Mouse (Mus musculus) hindbrain, embryonic 13.5 days (tissue): ENCODE data around the gene Muc3a. TPM values are rescaled to one million over a fixed set of nuclear protein-coding genes. Genes with fewer than 3 reads are reported as not detected.

Experiments
- ATAC-seq: fragments of 200-750 bp; cut with Nextera tagmentation; 2 replicates; pipeline ENCODE4 v1.8.0; 2017; ENCODE audit warnings: moderate TSS enrichment; ENCODE audit not compliant: low FRiP score
- H3K27ac ChIP-seq: fragments of 300-500 bp; sonication (generic); 2 replicates; pipeline ENCODE4 v1.5.1; 2015; ENCODE audit warnings: inconsistent platforms, mild to moderate bottlenecking, moderate library complexity
- H3K27me3 ChIP-seq: fragments of 300-500 bp; sonication (generic); 2 replicates; pipeline ENCODE4 v1.6.1; 2015; ENCODE audit warnings: mild to moderate bottlenecking, inconsistent platforms
- H3K36me3 ChIP-seq: fragments of 300-500 bp; sonication (generic); 2 replicates; pipeline ENCODE4 v1.6.1; 2015; ENCODE audit warnings: mild to moderate bottlenecking, inconsistent platforms
- H3K4me1 ChIP-seq: fragments of 300-500 bp; sonication (generic); replicated peaks from 2 replicates; pipeline ENCODE4 v1.6.1; 2015; ENCODE audit warnings: inconsistent platforms
- H3K4me2 ChIP-seq: fragments of 300-500 bp; sonication (generic); 2 replicates; pipeline ENCODE4 v1.6.1; 2015; ENCODE audit warnings: inconsistent platforms, mild to moderate bottlenecking, moderate library complexity
- H3K4me3 ChIP-seq: fragments of 300-500 bp; sonication (generic); 2 replicates; pipeline ENCODE4 v1.5.1; 2015; ENCODE audit warnings: mild to moderate bottlenecking, inconsistent platforms
- H3K9ac ChIP-seq: fragments of 300-500 bp; sonication (generic); 2 replicates; pipeline ENCODE4 v1.6.1; 2015; ENCODE audit warnings: mild to moderate bottlenecking, inconsistent platforms
- H3K9me3 ChIP-seq: fragments of 300-500 bp; sonication (generic); 2 replicates; pipeline ENCODE4 v1.6.1; 2016; ENCODE audit warnings: inconsistent platforms
- WGBS: fragments of 180-500 bp; shearing (Covaris S2); methylation state at CpG from one replicate; pipeline ENCODE4 v1.1.7; 2015; 5-methylcytosine and 5-hydroxymethylcytosine counted together
- polyA plus RNA-seq: library from polyadenylated mRNA; unstranded; fragments of >200 nt; fragmentation: Nextera tagmentation; extraction: Ambion mirVana; gene quantifications from 2 replicates; pipeline ENCODE4 v1.2.1, GENCODE M21; 2015

The Muc3a gene
- polyA plus RNA-seq, 1 experiment from 2014 or later: 0.12 TPM

DNA sequence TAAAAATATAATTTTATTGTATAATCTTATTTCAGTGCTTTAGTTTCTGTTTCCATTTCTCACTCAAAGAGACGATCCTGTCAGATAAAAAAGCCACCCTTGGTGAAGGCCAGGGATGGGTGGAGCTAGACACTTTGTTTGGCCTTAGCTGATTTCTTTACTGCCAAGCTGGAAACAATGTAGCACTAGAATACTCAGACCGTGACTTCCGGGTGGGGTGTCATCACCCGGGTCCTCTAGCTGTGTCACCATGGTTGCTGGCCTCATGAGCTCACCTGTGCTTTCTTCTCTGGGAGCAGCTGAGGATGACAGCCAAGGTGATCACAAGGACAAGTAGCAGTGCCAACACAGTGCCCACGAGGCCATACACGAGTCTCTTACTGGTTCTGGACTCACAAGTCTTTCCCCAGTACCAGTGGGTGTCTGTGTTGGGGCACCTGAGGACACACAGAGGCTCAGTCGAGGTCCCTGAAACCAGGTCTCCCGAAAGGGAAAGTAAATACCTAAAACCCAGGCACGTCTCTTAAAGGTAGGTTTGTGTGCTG lies 41.3 kb downstream of the Muc3a start:
- H3K36me3 ChIP-seq: no peaks in the 10 kb centered on the region
- H3K9ac ChIP-seq: no peak overlapping the region
- H3K4me3 ChIP-seq: no peak overlapping the region
- H3K4me1 ChIP-seq: no peaks in the 10 kb centered on the region
- H3K27ac ChIP-seq: no peak overlapping the region
- no peak for ATAC-seq
- no peaks in the 10 kb centered on the region for H3K9me3 ChIP-seq
- no peak overlapping the region for H3K4me2 ChIP-seq
- no peaks in the 10 kb centered on the region for H3K27me3 ChIP-seq
- WGBS: 71% methylated on average over 9 of the region's 9 CpGs

GRCm38 (mm10) chr5:137167539-137167938 lies 44.6 kb downstream of the Muc3a start:
- ATAC-seq: no peak
- H3K4me3 ChIP-seq: no peak overlapping the region
- H3K4me1 ChIP-seq: no peaks in the 10 kb centered on the region
- H3K9me3 ChIP-seq: no peaks in the 10 kb centered on the region
- WGBS: 74% methylated on average over 6 of the region's 6 CpGs
- H3K9ac ChIP-seq: no peak overlapping the region
- no peaks in the 10 kb centered on the region for H3K27me3 ChIP-seq
- no peak overlapping the region for H3K27ac ChIP-seq
- H3K4me2 ChIP-seq: no peak overlapping the region
- H3K36me3 ChIP-seq: no peaks in the 10 kb centered on the region

- no peak overlapping the region for H3K27ac ChIP-seq
- no peaks in the 10 kb centered on the region for H3K27me3 ChIP-seq
- no peak overlapping the region for H3K4me2 ChIP-seq
- no peaks in the 10 kb centered on the region for H3K36me3 ChIP-seq
- no peaks in the 10 kb centered on the region for H3K9me3 ChIP-seq
- no peak overlapping the region for H3K9ac ChIP-seq
- H3K4me1 ChIP-seq: no peaks in the 10 kb centered on the region
- no peak for ATAC-seq
- WGBS: 85% methylated on average over 9 of the region's 9 CpGs
- no peak overlapping the region for H3K4me3 ChIP-seq
Observed at GRCm38 (mm10) chr5:137166012-137166411, 46.2 kb downstream of the Muc3a start.

DNA sequence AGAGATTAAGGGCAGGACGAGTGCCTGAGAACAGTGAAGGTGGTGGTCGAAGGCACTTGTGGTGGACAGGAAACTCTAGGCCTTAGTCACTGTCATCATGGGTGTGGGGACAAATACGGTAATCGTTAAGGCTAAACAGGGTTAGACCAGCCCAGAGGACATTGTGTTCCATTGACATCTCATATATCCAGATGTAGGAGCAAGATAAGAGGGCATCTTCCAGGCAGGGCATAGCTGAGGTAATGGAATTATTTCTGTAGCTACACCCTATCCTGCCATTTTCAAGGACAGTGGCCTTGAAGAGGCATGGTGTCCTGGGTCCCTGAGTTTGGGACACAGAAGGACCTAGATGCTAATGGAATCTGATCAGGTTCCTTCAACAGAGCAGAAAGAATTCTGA lies 50.3 kb downstream of the Muc3a start:
- Histone ChIP-seq H3K9me3 (peaks cover 1% of the 10 kb centered on the region; the same call in 1 of the 2 replicates), H3K4me2 (no peak overlapping the region), H3K27me3 (no peaks in the 10 kb centered on the region), H3K9ac (no peak overlapping the region), H3K36me3 (no peaks in the 10 kb centered on the region), H3K4me1 (no peaks in the 10 kb centered on the region), H3K4me3 (no peak overlapping the region), H3K27ac (no peak overlapping the region)
- WGBS: 82% methylated on average over 4 of the region's 4 CpGs
- no peak for ATAC-seq

GRCm38 (mm10) chr5:137159461-137159860 lies 52.7 kb downstream of the Muc3a start:
- H3K27me3 ChIP-seq: no peaks in the 10 kb centered on the region
- 37% methylated on average over 11 of the region's 11 CpGs for WGBS
- H3K36me3 ChIP-seq: no peaks in the 10 kb centered on the region
- no peak overlapping the region for H3K4me3 ChIP-seq
- H3K27ac ChIP-seq: no peak overlapping the region
- ATAC-seq: no peak
- no peaks in the 10 kb centered on the region for H3K4me1 ChIP-seq
- H3K9me3 ChIP-seq: peaks cover 12% of the 10 kb centered on the region
- H3K4me2 ChIP-seq: no peak overlapping the region
- H3K9ac ChIP-seq: no peak overlapping the region

Other genes with a start within 250 kb of the Muc3a start
- 0.21 and 0.35 TPM in 2 replicates for gene Cldn15, start 245.8 kb downstream of the Muc3a start, polyA plus RNA-seq
- gene Plod3, start 225.4 kb downstream of the Muc3a start, polyA plus RNA-seq: 34.0 and 38.1 TPM in 2 replicates
- gene Znhit1, start 224.4 kb downstream of the Muc3a start, polyA plus RNA-seq: 107 and 109 TPM in 2 replicates
- 1.6 and 1.9 TPM in 2 replicates for gene Vgf, start 186.0 kb downstream of the Muc3a start, polyA plus RNA-seq
- 220 and 236 TPM in 2 replicates for gene Ap1s1, start 166.3 kb downstream of the Muc3a start, polyA plus RNA-seq
- gene Serpine1, start 140.1 kb downstream of the Muc3a start, polyA plus RNA-seq: 0.06 and 0.16 TPM in 2 replicates
- gene Trim56, start 96.2 kb downstream of the Muc3a start, polyA plus RNA-seq: 2.4 and 2.8 TPM in 2 replicates
- gene Muc3, start 63.1 kb downstream of the Muc3a start, polyA plus RNA-seq: not detected in 2 replicates
- gene Ache, start 75.1 kb upstream of the Muc3a start, polyA plus RNA-seq: 22.2 and 23.8 TPM in 2 replicates
- gene Ufsp1, start 82.2 kb upstream of the Muc3a start, polyA plus RNA-seq: 12.9 and 14.1 TPM in 2 replicates
- gene Srrt, start 95.3 kb upstream of the Muc3a start, polyA plus RNA-seq: 105 and 113 TPM in 2 replicates
- 19.2 and 20.0 TPM in 2 replicates for gene Trip6, start 102.0 kb upstream of the Muc3a start, polyA plus RNA-seq
- gene Slc12a9, start 121.2 kb upstream of the Muc3a start, polyA plus RNA-seq: 25.8 and 27.4 TPM in 2 replicates
- gene Ephb4, start 137.7 kb upstream of the Muc3a start, polyA plus RNA-seq: 9.2 and 9.4 TPM in 2 replicates